Mouse (Mus musculus) layer of hippocampus, adult 11-12 months (tissue): ENCODE results near the gene Gbp2b.
A peak's percentile ranks its signal among the peaks of the same experiment; 100 is the strongest.
"Not testable (repeated sequence)": the region's sequence is repeated elsewhere in the genome, so short reads cannot be mapped to it uniquely, and the experiment has no call there.

ENCODE experiments used
- DNase-seq: peaks from one replicate; pipeline ENCODE4 v3.0.0; 2022; ENCODE audit warnings: low spot score

Gbp2b gene

GRCm38 (mm10) chr3:142594547-142594946 lies at the start of gene Gbp2b:
Gbp2b (plus strand) TSS chr3:142594847.
- no peak for DNase-seq

GRCm38 (mm10) chr3:142546690-142547089 lies 48.0 kb upstream of the Gbp2b start:
- DNase-seq = no peak

GRCm38 (mm10) chr3:142550052-142550676 lies 44.5 kb upstream of the Gbp2b start:
- DNase-seq = no peak

- no peak for DNase-seq
Measured at GRCm38 (mm10) chr3:142554601-142555000, 40.0 kb upstream of the Gbp2b start.

GRCm38 (mm10) chr3:142555623-142556022 lies 39.0 kb upstream of the Gbp2b start:
- no peak for DNase-seq

- peak; percentile 5 for DNase-seq
Measured at GRCm38 (mm10) chr3:142559632-142560228, 34.9 kb upstream of the Gbp2b start, which contains the start of gene Gbp3. Gbp3 (plus strand) TSS chr3:142560026.

GRCm38 (mm10) chr3:142560296-142560948 lies 34.2 kb upstream of the Gbp2b start:
- DNase-seq = peak; percentile 86

GRCm38 (mm10) chr3:142561045-142561646 lies 33.5 kb upstream of the Gbp2b start:
- no peak for DNase-seq

GRCm38 (mm10) chr3:142561666-142562065 lies 33.0 kb upstream of the Gbp2b start:
- no peak for DNase-seq

GRCm38 (mm10) chr3:142567490-142567889 lies 27.2 kb upstream of the Gbp2b start:
- not testable (repeated sequence) for DNase-seq

GRCm38 (mm10) chr3:142570738-142571137 lies 23.9 kb upstream of the Gbp2b start:
- DNase-seq = no peak

GRCm38 (mm10) chr3:142577108-142577507 lies 17.5 kb upstream of the Gbp2b start:
- DNase-seq = no peak

- no peak for DNase-seq
Measured at GRCm38 (mm10) chr3:142578342-142578741, 16.3 kb upstream of the Gbp2b start.

- no peak for DNase-seq
Measured at GRCm38 (mm10) chr3:142583067-142583466, 11.6 kb upstream of the Gbp2b start.

- DNase-seq = no peak
Measured at GRCm38 (mm10) chr3:142587386-142587785, 7.3 kb upstream of the Gbp2b start.

- DNase-seq = no peak
Measured at GRCm38 (mm10) chr3:142588888-142589287, 5.8 kb upstream of the Gbp2b start.

GRCm38 (mm10) chr3:142590431-142591067 lies 4.1 kb upstream of the Gbp2b start:
- DNase-seq = no peak

GRCm38 (mm10) chr3:142597923-142598322 lies 3.3 kb downstream of the Gbp2b start:
- no peak for DNase-seq

GRCm38 (mm10) chr3:142601675-142602074 lies 7.0 kb downstream of the Gbp2b start:
- no peak for DNase-seq

- DNase-seq = no peak
Measured at GRCm38 (mm10) chr3:142618658-142619057, 24.0 kb downstream of the Gbp2b start.

GRCm38 (mm10) chr3:142619606-142620005 lies 25.0 kb downstream of the Gbp2b start:
- no peak for DNase-seq
